In the genomic region with DNA sequence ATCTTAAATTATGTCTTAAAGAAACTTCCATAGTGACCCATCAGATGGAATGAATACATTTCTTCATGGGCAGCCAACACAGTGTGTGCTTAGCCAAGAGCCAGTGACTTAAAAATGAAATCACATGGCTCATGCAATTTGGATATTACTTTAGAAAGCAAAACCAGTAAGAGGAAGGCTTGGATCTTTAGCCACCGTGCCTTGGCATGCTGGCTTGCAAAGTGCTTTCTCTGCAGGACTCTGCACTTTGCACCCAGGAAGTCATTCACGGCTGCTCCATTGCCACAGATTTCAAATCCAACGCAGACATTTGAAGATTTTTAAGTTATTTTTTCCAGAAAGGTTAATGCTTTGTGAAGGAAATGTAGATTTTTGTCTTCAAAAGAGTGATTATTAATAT, we compare ENCODE assay signal across 10 mouse cellular contexts. TPM values are rescaled to one million over a fixed set of nuclear protein-coding genes. Genes with fewer than 3 reads are reported as not detected.
A peak's percentile ranks its signal among the peaks of the same experiment; 100 is the strongest.
DNase-seq lines count a peak whose midpoint lies in the region; ATAC-seq and TF ChIP-seq lines count a peak whose summit lies in the region.
"Had no signal": no experiment of that assay in that cellular context is flagged by ENCODE, and none has a peak within 500 bp of the region (broad histone marks: within the 10 kb centered on the region; RNA-seq: fewer than 3 reads in every experiment).

No protein-coding gene starts in this region.

- no peak overlapping the region for H3K9ac ChIP-seq in forebrain, postnatal 0 days
- no peak overlapping the region for H3K9ac ChIP-seq in forebrain, embryonic 15.5 days (replicated peaks)
- no peak overlapping the region for H3K9ac ChIP-seq in lung, embryonic 16.5 days (ENCODE audit: low read length)
- H3K9ac ChIP-seq in stomach, embryonic 14.5 days (replicated peaks; ENCODE audit: low read depth, low read length), result no peak overlapping the region

- H3K4me1 ChIP-seq in forebrain, postnatal 0 days (ENCODE audit: insufficient read depth), result peaks cover 22% of the 10 kb centered on the region
- H3K4me1 ChIP-seq in forebrain, embryonic 15.5 days, result peaks cover 52% of the 10 kb centered on the region
- peaks cover 29% of the 10 kb centered on the region for H3K4me1 ChIP-seq in lung, embryonic 16.5 days (replicated peaks; ENCODE audit: control insufficient read depth, insufficient read depth, low read length)
- peaks cover 39% of the 10 kb centered on the region for H3K4me1 ChIP-seq in stomach, embryonic 14.5 days (ENCODE audit: control insufficient read depth, insufficient read depth, low read length)

- TF ChIP-seq CTCF in forebrain, postnatal 0 days (IDR thresholded peaks at IDR 0.05; ENCODE audit: low read depth), result no peak

- H3K4me2 ChIP-seq in forebrain, postnatal 0 days (ENCODE audit: low read depth), result 0 out of 2 replicates have a peak overlapping the region, but pooled peaks have one; percentile 6
- no peak overlapping the region for H3K4me2 ChIP-seq in forebrain, embryonic 15.5 days (replicated peaks)
- 0 out of 2 replicates have a peak overlapping the region, but pooled peaks have one; percentile 16 for H3K4me2 ChIP-seq in lung, embryonic 16.5 days (ENCODE audit: low read depth, low read length)
- H3K4me2 ChIP-seq in stomach, embryonic 14.5 days (replicated peaks; ENCODE audit: low read depth, low read length), result peak overlapping the region; percentile 26; the same call in 1 of the 2 replicates

- H3K27me3 ChIP-seq in forebrain, postnatal 0 days (ENCODE audit: insufficient read depth, low read length), result no peaks in the 10 kb centered on the region
- no peaks in the 10 kb centered on the region for H3K27me3 ChIP-seq in forebrain, embryonic 15.5 days
- no peaks in the 10 kb centered on the region for H3K27me3 ChIP-seq in lung, embryonic 16.5 days (ENCODE audit: control insufficient read depth, insufficient read depth, low read depth, low read length)
- no peaks in the 10 kb centered on the region for H3K27me3 ChIP-seq in stomach, embryonic 14.5 days (ENCODE audit: control insufficient read depth, insufficient read depth, low read length)

- H3K4me3 ChIP-seq in forebrain, postnatal 0 days (ENCODE audit: low read depth, low read length), result no peak overlapping the region
- no peak overlapping the region for H3K4me3 ChIP-seq in forebrain, embryonic 15.5 days
- H3K4me3 ChIP-seq in lung, embryonic 16.5 days (ENCODE audit: low read length), result no peak overlapping the region
- no peak overlapping the region for H3K4me3 ChIP-seq in stomach, embryonic 14.5 days (ENCODE audit: low read depth, low read length)

- ATAC-seq in forebrain, postnatal 0 days, result no peak
- no peak for ATAC-seq in forebrain, embryonic 15.5 days (replicated peaks)
- ATAC-seq in lung, embryonic 16.5 days (ENCODE audit: low read depth), result no peak
- ATAC-seq in stomach, embryonic 14.5 days (ENCODE audit: insufficient number of reproducible peaks, insufficient read depth, low FRiP score, low read depth), result no peak

- WGBS in forebrain, postnatal 0 days, result 77% methylated on average over 3 of the region's 3 CpGs
- 80% methylated on average over 3 of the region's 3 CpGs for WGBS in forebrain, embryonic 15.5 days
- 52% methylated on average over 3 of the region's 3 CpGs for WGBS in lung, embryonic 16.5 days
- WGBS in stomach, embryonic 14.5 days, result 65% methylated on average over 3 of the region's 3 CpGs

- no peak overlapping the region for H3K27ac ChIP-seq in forebrain, postnatal 0 days (ENCODE audit: low read depth, low read length)
- H3K27ac ChIP-seq in forebrain, embryonic 15.5 days (replicated peaks), result no peak overlapping the region
- H3K27ac ChIP-seq in lung, embryonic 16.5 days (ENCODE audit: low read length), result no peak overlapping the region
- H3K27ac ChIP-seq in stomach, embryonic 14.5 days (ENCODE audit: low read length), result no peak overlapping the region

- DNase-seq in forebrain, postnatal 0 days, result no peak
- DNase-seq in lung, postnatal 10 days, result no peak
- DNase-seq in kidney, postnatal 14 days, result peak; percentile 55
- DNase-seq in thymus, postnatal 4 days, result no peak
- DNase-seq in layer of hippocampus, adult 9-10 months (ENCODE audit: low spot score), result no peak
- DNase-seq: cerebellum, adult 18-20 months; thymus, postnatal 25 days had no signal

- H3K9me3 ChIP-seq in forebrain, postnatal 0 days (ENCODE audit: low read length), result no peaks in the 10 kb centered on the region
- no peaks in the 10 kb centered on the region for H3K9me3 ChIP-seq in forebrain, embryonic 15.5 days
- H3K9me3 ChIP-seq in lung, embryonic 16.5 days (ENCODE audit: control insufficient read depth, low read length), result no peaks in the 10 kb centered on the region
- H3K9me3 ChIP-seq in stomach, embryonic 14.5 days (ENCODE audit: control insufficient read depth, low read depth, low read length), result no peaks in the 10 kb centered on the region

- H3K36me3 ChIP-seq in forebrain, postnatal 0 days (ENCODE audit: insufficient read depth), result peaks cover 3% of the 10 kb centered on the region; the same call in 1 of the 2 replicates
- H3K36me3 ChIP-seq in forebrain, embryonic 15.5 days, result peaks cover 10% of the 10 kb centered on the region; the same call in 1 of the 2 replicates
- H3K36me3 ChIP-seq in lung, embryonic 16.5 days (ENCODE audit: control insufficient read depth, insufficient read depth, low read length), result peaks cover 7% of the 10 kb centered on the region
- peaks cover 6% of the 10 kb centered on the region; the same call in 1 of the 2 replicates for H3K36me3 ChIP-seq in stomach, embryonic 14.5 days (ENCODE audit: control insufficient read depth, insufficient read depth, low read length)

RNA-seq across cellular contexts. Expression of gene Slc30a1, which starts 4.1 kb away (rescaled TPM):
- 22.4 and 32.4 TPM in 2 replicates for total RNA-seq in forebrain, postnatal 0 days (2014; rRNA removed)
- polyA plus RNA-seq in forebrain, postnatal 0 days (2015; fragmentation: Nextera tagmentation; extraction: Ambion mirVana), result 4.1 and 4.9 TPM in 2 replicates
- polyA plus RNA-seq in forebrain, embryonic 15.5 days (2015; fragmentation: Nextera tagmentation; extraction: Ambion mirVana), result 3.4 and 3.7 TPM in 2 replicates
- polyA plus RNA-seq in lung, embryonic 16.5 days (2015; fragmentation: Nextera tagmentation; extraction: Ambion mirVana), result 1.5 and 1.8 TPM in 2 replicates
- 1.5 and 1.7 TPM in 2 replicates for polyA plus RNA-seq in stomach, embryonic 14.5 days (2014; fragmentation: Nextera tagmentation; extraction: Ambion mirVana)
